Mouse (Mus musculus): ENCODE results near the gene Rarg. TPM values are rescaled to one million over a fixed set of nuclear protein-coding genes. Genes with fewer than 3 reads are reported as not detected.
"Not testable (repeated sequence)": the region's sequence is repeated elsewhere in the genome, so short reads cannot be mapped to it uniquely, and the experiment has no call there.

Gene Rarg
- total RNA-seq, 2 experiments from 2014 or later = 15.9 to 16.9 TPM

DNA sequence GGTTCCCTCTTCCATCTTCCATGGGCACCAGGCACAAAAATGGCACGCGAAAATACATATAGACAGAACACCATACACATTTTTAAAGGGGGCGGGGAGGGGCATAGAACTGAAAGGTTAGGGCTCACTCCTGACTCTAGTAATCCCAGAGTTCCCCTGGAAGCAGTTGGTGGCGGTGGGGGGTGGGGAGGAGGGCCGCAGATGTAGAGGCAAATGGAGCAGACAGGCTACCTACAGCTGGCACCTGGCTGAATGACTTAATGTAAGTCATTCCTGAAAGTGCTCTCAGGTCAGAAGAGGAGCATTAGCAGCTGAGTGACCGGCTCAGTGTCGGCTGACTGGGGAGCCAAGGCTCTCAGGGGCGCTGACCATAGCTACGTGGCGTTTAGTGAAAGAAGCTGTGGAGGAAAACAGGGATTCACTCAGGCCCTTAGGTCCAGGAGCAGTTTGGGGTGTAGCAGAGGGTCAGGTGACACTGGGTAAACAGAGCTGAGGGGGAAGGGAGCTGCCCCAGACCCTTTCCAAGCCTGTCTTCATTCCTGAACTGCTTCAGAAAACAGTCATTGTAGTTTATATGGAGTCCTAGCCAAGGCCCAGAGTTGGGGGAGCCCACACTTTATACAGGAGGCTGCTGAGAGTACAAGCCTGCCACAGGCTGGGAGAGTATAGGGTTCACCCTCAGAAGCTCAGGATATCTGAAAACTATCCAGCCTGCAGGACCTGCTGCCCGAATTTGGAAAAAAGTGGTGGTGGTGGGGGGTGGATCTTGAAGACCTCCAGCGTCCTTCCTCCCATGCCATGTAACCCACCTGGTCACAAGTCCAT lies 14.7 kb downstream of the Rarg start:
- intact Hi-C loops (cut with DNase I) = no loop called here
- DNase-seq = no peak

DNA sequence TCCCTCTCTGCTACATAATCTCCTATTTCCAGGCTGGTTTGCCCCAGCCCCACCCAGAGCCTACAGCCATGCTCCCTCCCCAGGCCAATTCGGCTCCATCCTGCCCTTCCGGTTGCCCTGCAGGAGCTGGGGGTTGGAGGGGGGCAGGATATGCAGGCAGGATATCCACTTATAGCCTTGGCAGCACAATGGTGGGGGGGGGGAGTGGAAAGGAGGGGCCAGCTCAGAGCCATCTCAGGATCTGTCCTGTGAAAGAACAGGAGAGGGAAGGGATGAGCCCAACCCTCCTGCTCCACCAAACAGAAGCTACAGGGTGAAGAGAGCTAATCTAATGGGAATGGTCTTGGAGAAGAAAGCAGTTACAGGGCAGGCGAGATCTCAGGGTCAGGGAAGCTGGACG lies 16.7 kb downstream of the Rarg start:
- intact Hi-C loops (cut with DNase I) = no loop called here
- no peak for DNase-seq

DNA sequence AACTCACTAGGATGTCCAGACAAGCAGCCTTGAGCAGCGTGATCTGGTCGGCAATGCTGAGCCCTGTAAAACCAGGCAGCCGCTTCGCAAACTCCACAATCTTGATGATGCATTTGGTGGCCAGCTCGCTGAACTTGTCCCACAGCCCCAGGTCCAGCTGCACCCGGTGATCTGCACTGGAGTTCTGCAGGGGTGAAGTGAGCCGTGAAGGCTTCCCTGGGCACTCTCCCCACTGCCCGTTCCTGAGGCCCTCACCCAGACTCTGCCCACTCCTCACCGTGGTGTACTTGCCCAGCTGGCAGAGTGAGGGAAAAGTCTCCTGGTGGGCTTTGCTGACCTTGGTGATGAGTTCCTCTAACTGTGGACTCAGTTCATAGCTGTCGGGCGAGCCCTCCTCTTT lies 17.5 kb downstream of the Rarg start:
- intact Hi-C loops (cut with DNase I) = no loop called here
- no peak for DNase-seq

DNA sequence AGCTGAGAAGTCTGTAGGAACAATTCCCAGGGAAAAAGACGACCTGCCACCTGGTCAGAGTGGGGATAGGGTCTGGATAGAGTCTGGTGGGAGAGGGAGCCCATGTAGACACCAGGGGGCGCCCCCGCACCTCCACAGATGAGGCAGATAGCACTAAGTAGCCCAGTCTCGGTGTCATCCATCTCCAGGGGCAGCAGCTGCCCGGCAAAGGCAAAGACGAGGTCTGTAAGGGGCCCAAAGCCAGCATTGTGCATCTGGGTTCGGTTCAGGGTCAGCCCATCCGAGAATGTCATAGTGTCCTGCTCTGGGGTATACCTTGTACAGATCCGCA lies 18.1 kb downstream of the Rarg start:
- DNase-seq = peak; percentile 87
- intact Hi-C loops (cut with DNase I) = no loop called here

DNA sequence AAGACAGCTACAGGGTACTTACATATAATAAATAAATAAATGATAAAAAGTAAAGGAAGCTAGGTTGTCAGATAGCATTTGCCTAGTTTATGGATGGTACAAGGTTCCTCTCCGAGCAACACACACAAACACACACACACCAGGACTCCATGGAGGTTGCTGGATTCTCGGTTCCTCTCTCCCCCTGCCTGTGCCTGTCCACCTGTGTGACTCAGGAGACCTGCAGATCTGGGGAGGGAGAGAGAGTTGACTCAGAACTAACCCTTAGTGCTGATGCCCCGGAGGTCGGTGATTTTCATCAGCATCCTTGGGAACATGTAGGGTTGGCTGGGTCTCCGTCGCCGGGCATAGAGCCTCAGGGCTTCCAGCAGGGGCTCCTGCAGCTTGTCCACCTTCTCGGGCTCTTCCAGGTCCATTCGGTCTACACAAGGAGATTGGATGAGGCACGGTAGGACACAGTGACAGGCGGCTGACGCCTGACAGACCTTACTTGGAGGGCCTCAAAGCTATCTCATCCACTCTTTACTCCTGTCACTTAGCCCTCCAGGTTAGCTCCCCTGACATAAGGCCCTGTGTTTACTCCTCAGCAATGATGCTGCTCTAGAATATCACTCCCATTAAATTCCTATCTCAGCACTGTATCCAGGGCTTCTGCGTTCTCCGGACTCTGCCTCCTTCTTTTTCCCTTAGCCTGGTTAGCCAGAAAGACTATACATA lies 18.6 kb downstream of the Rarg start:
- DNase-seq = no peak
- intact Hi-C loops (cut with DNase I) = no loop called here

DNA sequence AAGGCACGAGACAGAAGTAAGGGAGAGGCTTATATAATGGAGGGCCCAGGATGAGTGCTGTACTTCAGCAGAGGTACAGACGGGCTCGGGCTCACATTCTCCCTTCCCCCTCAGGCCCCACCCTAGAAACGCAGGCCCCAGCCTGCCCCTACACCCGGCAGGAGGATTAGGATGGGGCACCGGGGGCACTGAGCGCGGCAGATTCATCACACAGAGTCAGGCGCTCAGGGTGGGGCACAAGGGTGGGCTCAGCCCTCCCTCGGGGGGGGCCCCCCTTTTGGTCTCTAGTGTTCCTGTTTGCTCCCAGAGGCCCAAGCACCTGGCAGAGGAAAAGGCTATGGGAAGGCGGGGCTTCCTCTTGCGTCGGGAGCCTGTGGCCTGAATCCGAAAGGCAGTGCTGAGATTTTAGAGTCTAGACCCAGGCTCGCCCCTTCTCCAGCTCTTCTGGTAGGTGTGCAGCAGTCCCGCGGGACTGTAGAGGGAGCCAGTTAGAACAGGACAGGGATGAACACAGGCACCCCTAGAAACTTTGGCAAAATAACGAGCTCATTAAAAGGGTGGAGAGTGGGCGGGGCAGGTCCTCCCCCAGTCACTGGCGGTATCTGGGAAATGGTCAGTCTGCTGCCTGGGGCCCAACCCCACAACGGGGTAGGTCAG lies 21.8 kb downstream of the Rarg start:
- intact Hi-C loops (cut with DNase I) = no loop called here
- no peak for DNase-seq

DNA sequence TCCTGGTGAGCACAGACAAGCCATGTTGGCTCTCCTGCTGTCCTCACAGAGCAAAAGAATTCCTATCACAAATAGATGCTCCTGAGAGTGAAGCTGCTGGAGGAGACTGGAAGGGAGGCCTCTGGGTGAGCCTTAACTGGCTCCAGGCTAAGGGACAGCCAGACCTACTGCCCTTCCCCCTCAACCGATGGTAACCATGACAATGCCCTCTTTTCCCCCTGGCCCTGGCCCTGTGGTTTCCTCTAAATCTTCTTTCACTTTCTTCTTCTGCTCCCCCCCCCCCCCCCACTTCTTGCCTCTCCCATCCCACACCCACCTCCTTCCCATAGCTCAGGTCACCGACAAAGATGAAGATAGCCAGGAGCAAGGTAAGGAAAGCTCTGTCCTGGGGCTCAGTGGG lies 23.4 kb downstream of the Rarg start:
- DNase-seq = no peak
- intact Hi-C loops (cut with DNase I) = no loop called here

DNA sequence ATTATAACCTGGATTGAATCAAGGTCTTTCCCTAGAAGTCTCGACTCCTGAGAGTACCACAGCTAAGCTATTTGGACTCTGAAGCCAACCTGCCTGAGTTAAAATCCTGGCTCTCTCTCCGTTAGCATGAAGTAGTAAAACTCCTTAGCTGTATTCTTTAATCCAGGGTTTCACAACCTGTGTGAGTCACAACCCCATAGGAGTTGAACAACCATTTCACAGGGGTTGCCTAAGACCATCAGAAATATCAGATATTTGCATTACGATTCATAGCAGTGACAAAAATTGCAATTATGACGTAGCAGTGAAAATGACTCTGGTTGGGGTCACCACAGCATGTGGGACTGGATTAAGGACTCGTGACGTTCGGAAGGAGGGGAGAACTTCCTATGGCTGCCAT lies 24.6 kb downstream of the Rarg start:
- intact Hi-C loops (cut with DNase I) = no loop called here
- DNase-seq = no peak

DNA sequence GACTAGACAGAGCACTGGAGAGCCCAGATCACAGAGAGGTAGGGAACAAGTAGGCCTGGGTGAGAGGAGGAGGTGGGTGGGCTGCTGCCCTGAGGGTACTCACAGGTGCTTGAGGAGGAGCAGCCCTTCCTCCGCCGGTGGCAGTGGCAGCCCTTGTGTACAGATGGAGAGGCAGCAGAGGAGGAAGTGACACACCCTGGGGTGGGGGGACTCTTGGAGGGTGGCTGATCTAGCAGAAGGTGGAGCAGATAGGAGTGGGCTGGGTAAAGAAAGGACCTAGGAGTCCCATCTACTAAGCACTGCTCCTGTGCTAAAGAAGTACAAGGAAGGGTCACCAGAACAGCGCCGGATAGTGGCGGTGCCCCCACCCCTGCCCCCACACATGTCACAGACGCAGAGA lies 25.6 kb downstream of the Rarg start, which contains the start of gene Itgb7:
Gene Itgb7 (minus strand): TSS at position 197 of the 400 bp plus-strand sequence.
- intact Hi-C loops (cut with DNase I) = no loop called here
- DNase-seq = no peak

DNA sequence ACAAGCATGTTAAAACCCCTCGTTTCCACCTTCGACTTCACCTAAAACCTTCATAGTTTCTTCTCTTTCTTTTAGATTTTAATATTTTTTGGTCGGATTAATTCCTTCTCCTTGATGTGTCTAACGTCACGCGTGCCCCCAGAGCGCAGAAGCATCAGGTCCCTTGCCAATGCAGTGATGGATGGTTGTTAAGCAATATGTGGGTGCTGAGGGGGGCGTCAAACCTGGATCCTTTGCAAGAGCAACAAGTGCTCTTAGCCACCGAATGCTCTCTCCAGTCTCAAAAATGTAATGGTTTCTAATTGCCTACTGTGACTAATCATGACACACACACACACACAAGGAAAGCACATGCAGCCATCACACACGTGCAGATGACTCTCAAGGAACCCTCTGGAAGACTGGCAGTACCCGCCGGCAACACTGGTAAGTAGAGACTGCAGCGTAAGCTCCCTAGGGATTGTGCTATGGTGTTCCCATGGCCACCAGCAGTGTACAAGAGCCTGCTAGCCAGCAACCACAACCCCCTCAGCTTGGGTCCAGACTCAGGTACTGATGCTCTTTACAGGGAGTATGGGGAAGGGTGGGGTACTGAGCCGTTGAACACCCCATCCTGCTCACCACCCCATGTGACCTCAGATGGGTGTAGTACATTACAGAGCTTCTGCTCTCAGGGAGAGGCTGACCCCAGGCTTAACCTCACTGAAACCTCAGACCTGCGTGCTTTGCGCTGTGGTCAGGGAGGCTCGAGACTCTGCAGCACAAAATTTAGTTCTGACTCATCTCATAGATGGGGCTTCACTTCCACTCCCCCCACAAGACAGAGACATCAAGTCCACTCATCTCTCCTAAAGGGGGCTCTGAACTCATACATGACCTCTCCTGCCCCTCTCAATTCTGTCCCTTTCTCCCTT lies 26.7 kb downstream of the Rarg start:
- intact Hi-C loops (cut with DNase I) = no loop called here

DNA sequence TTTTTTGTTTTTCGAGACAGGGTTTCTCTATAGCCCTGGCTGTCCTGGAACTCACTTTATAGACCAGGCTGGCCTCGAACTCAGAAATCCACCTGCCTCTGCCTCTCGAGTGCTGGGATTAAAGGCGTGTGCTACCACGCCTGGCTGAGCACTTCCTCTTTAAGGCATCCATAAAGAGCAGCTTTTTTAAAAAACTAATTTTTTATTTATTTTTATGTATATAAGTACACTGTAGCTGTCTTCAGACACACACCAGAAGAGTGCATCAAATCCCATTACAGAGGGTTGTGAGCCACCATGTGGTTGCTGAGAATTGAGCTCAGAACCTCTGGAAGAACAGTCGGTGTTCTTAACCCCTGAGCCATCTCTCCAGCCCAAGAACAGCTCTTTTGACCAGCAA lies 31.7 kb downstream of the Rarg start:
- intact Hi-C loops (cut with DNase I); DNase-seq: not testable (repeated sequence)

More for the DNA sequence above, 26.7 kb downstream of the Rarg start:
- DNase-seq = no peak

DNA sequence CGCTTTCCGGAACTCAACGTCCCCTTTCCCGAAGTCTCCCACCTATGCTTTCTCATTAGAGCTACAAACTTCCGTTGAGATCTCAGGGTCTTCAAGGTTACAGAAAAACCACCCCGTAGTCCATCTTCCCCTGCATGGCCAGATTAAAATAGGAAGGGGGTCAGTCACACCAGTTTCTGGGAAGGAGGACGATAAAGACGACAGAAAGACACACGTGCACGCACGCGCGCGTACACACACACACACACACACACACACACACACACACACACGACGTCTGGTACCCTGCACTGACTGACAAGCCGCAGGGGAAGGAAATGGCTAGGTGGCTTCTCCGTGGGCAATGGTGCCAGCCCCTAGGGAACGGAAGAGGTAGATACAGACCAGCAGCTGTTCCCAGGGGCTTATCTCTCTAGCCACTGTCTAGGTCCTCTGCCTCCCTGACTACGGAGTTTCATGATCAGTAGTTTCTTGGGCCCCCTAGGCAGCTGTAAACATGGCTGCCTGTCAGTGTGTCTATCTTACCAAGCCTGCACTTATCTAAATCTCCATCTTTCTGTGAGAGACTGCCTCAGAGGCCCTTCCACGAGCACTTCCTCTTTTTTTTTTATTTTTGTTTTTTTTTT lies 32.2 kb downstream of the Rarg start:
- no peak for DNase-seq
- intact Hi-C loops (cut with DNase I) = loop anchor here (5.0 kb wide), 1 partner anchor 48 kb away; no protein-coding TSS in a partner anchor

DNA sequence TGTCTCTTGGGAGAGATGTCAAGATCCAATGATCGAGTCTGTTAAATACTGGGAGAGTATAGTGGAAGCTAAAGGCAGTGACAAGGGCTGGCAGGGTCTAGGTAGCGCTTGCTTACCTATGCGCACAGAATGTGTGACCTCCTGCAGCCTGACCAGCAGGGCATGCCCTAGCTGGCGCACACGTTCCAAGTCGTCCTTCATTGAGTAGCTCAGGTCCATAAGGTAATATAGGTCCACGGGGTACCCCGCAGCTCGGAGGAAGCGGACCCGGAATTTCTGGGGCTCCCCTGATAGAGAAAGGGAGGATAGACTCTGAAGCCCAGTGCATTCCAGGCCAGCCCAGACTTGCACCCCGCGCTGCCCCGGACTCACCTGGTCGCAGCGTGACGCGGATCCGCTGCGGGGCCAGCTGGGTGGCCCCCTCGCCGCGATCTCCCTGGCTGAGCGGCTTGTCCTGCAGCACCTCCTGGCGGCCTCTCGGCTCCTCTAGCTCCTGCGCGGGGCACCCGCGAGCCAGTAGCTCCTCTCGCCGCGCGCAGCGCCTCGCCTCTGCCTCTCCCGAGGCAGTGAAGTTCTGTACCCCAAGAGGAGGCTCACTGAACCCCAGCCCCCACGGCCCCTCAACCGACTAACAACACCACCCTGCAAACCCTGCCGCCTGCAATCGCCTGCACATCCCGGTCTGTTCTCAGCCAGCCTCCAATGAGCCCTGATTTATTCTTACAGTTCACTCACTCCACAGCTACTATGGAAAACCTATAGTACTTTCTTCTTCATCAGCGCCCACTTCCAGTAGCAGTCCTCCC lies 32.9 kb downstream of the Rarg start:
- peak; percentile 79 for DNase-seq
- intact Hi-C loops (cut with DNase I) = loop anchor here (5.0 kb wide), 1 partner anchor 47 kb away; no protein-coding TSS in a partner anchor

DNA sequence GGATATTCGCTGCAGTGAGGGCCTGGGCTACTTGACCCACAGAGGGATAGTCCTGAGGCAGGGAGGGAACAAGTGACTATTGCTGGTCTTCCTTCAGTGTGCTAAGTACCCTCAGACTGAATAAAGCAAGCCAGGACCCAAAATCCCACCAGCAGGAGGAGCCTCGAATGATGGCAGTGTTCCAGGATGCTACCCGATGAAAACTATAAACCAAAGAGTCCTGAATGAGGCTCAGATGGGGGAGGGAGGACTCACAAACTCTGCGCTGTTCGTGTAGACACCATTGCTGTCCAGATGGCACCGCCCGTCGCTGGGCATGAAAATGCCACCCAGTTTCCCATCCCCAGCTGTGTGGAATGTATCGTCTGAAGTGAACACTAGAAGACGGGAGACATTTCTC lies 34.9 kb downstream of the Rarg start:
- no peak for DNase-seq
- intact Hi-C loops (cut with DNase I) = loop anchor here (5.0 kb wide), 1 partner anchor 45 kb away; no protein-coding TSS in a partner anchor

DNA sequence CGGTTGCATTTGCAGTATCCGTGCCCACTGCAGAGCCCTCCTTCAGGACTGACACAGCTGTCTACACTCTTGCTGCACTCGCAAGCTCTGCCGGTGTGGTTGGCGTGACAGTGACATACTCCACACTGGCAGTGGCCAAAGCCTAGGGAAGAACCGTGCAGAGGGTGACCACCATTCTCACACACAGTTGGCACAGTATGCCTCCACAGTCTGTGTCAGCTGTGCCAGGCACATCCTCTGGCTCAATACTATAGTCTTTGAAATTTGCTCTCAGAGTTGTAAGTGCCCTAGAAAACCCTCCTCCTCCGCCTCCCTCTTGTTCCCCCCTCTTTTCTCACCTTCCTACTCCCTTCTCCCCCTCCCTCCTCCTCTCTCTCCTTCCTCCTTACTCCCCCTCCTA lies 40.0 kb downstream of the Rarg start:
- no peak for DNase-seq
- intact Hi-C loops (cut with DNase I) = no loop called here

DNA sequence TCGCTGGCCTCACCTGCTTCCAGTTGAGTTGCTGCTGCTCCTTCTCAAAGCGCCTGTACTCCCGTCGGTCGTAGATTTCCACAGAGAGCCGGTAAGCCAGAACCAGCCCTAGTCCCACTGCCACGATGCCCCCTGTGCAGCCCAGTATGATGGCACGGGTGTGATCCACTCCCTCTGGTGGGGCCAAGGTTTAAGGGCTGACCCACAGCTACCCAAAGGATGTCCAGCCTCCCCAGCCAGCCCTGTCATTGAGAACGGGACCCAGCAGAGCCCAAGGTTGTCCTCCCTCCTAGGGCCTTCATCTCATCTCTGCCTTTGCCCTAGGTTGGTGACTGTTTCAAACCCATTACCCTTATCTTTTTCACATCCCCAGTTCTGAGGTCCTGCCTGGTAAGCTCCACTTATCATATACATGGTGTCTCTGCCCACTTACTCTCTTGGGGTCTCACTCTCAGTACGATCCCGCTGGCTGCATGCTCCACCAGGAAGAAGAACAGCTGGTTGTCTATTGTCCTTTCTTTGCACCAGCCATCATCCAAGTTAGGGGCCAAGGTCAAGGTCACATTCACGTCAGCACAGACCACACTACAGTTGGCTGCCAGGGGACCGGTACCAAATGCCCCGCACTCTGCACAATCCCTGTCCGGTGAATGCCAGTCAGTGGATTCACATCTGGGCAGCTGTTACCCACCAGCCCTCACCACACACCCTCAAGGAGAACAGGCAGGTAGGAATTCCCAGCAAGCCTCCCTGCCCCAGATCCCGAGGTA lies 40.7 kb downstream of the Rarg start:
- no peak for DNase-seq
- intact Hi-C loops (cut with DNase I) = no loop called here

DNA sequence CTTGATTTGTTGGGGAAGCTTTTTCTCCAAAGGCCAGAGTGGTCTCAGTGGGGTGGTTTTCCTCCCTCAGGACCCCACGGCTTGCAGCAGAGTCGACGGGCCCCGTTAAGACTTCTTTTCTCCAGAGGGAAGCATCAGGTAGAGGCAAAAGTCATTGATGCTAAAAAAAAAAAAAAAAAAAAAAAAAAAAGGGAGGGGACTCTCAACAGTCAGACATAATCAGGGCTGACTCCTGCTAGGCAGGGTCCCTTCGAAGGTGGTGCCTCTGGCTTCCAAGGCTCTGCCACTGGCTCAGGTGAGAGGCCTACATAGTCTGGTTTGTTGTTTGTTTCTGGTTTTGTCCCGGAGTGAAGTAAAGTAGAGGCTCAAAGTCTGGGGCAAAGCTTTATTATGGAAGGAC lies 41.7 kb downstream of the Rarg start:
- intact Hi-C loops (cut with DNase I) = no loop called here
- no peak for DNase-seq

DNA sequence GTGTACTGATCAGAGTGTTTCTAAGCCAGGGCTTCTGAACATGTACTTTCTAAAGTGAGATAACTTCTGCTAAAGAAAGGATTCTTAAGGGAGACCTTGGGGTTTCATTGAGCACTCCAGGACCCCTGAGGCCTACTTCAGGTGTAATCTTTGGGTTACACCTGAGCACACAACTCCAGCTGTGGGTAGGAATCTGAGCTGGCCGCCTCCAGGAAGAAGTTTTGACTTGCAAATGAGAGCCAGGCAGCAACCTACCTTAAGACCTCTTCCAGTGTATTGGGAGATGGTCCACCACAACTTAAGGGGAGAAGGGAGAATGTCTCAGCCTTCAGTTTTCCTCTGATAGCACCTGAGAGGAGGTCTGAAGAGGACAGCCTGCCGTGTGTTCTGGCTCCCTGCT lies 43.2 kb downstream of the Rarg start:
- intact Hi-C loops (cut with DNase I) = no loop called here

DNA sequence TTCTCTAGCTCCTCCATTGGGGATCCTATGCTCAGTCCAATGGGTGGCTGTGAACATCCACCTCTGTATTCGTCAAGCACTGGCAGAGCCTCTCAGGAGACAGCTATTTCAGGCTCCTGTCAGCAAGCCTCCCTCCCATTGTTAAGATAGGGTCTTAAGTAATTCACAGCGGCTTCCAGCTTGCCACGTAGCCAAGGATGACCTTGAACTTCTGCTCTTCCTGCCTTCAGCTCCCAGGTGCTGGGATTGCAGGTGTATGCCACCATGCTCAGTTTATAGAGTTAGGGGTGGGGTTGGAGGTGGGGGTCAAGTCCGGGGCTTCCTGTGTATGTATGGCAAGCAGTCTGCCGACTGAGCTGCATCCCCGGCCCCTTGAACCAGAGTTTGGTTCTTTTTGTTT lies 45.4 kb downstream of the Rarg start:
- no peak for DNase-seq
- intact Hi-C loops (cut with DNase I) = no loop called here

More for the DNA sequence above, 43.2 kb downstream of the Rarg start:
- DNase-seq = no peak

All from left cerebral cortex, postnatal 4 days (tissue).